Mouse (Mus musculus) CD4-positive, CD25-positive, alpha-beta regulatory T cell (primary cell): ENCODE results near the gene Rpl12. TPM values are rescaled to one million over a fixed set of nuclear protein-coding genes. Genes with fewer than 3 reads are reported as not detected.

Experiments
- polyA plus RNA-seq: library from polyadenylated mRNA; unstranded; fragments of 100-300 nt; shearing (Covaris generic); gene quantifications from one replicate; pipeline ENCODE4 v1.2.1, GENCODE M21; 2017

Gene Rpl12
- polyA plus RNA-seq: 47.2 TPM

DNA sequence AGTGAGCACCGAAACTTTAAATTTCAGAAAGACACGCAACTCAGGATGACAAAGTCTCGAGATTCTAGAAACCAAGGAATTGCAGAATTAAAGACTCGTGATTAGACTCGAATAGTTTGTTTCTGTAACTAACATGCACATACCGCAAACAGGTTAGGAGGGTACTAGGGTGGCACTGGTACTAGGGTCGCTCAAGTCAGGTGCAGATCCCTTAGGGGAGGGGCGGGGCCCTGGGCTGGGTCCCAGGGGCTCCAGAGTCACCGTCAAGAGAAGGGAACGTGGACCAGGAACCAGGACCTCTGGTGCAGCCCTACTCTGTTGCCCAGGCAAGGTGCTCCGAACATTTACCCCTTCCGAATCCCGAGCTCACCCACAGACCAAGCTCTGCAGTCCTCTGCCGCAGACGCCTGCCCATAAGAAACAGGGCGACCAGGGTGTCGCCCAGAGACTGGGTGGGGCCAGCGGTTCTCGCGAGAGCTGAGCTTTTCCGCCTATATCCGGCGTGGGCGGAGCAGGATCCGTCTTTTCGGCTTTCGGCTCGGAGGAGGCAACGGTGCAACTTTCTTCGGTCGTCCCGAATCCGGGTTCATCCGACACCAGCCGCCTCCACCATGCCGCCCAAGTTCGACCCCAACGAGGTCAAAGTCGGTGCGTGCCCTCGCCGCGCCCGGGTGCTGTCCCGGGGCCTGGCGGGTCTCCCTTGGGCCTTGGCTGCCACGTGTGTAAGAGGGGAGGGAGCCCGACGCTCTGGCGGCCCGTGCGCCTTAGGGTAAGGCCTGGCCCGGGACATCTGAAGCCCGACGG lies at the start of gene Rpl12, which contains the start of gene Lrsam1:
Gene Rpl12 (plus strand): TSS at position 368 of the 804 bp plus-strand sequence.
Gene Lrsam1 (minus strand): TSS at position 423 of the 804 bp plus-strand sequence.

DNA sequence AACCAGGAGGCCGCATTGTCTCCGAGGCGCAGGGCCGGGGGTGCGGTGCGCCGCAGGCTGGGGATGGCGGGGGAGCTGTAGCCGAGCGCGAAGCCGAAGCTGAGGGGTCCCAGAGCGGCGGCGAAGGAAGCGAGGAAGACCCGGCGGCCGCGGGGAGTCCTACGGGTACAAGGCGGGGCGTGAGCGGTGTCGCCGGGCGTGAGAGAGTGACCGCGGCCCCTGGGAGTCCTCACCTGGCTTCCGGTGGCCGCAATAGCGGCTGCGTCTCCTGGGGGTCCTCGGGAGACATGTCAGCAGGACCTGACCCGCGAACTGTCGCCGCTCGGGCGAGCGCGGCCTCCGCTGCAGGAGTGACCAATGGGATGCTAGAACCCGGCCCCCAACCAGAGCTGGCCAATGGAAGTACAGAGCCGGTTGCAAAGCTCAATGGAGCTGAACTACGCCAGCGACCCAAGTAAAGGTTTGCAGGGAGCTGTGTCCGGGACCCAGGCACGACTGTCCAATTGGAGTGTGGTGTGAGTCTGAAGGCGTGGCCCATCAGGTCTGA lies 20.4 kb downstream of the Rpl12 start, which contains the start of gene Slc2a8:
Gene Slc2a8 (minus strand): TSS at position 359 of the 547 bp plus-strand sequence.

Other genes starting within 250 kb of the Rpl12 start
- gene Cdk9, start 248.5 kb upstream of the Rpl12 start, polyA plus RNA-seq: 177 TPM
- 116 TPM for gene Sh2d3c, start 240.5 kb upstream of the Rpl12 start, polyA plus RNA-seq
- gene 6330409D20Rik, start 220.5 kb upstream of the Rpl12 start, polyA plus RNA-seq: 0.85 TPM
- 76.5 TPM for gene Tor2a, start 204.3 kb upstream of the Rpl12 start, polyA plus RNA-seq
- gene Ttc16, start 185.9 kb upstream of the Rpl12 start, polyA plus RNA-seq: 0.48 TPM
- 4.9 TPM for gene Ptrh1, start 185.8 kb upstream of the Rpl12 start, polyA plus RNA-seq
- 0.22 TPM for gene Cfap157, start 177.1 kb upstream of the Rpl12 start, polyA plus RNA-seq
- 2.9 TPM for gene Stxbp1, start 114.3 kb upstream of the Rpl12 start, polyA plus RNA-seq
- gene Fam129b, start 85.4 kb upstream of the Rpl12 start, polyA plus RNA-seq: 1.7 TPM
- gene Lrsam1, start 55 bp downstream of the Rpl12 start, polyA plus RNA-seq: 10.2 TPM
- gene Slc2a8, start 20.5 kb downstream of the Rpl12 start, polyA plus RNA-seq: 8.2 TPM
- gene Garnl3, start 170.1 kb downstream of the Rpl12 start, polyA plus RNA-seq: 0.32 TPM